Mouse (Mus musculus) G1E (cell line): ENCODE measurements around the gene Polg2. TPM values are rescaled to one million over a fixed set of nuclear protein-coding genes. Genes with fewer than 3 reads are reported as not detected.
"Not testable (repeated sequence)": the region's sequence is repeated elsewhere in the genome, so short reads cannot be mapped to it uniquely, and the experiment has no call there.

Source experiments
- ATAC-seq: 2 replicates; pipeline ENCODE4 v1.8.0; 2016; ENCODE audit warnings: mild to moderate bottlenecking; ENCODE audit not compliant: insufficient number of reproducible peaks, poor library complexity, low FRiP score, severe bottlenecking; ENCODE audit errors: extremely low read depth
- DNase-seq: peaks from one replicate; pipeline ENCODE4 v3.0.0; 2012; ENCODE audit warnings: low spot score
- H3K27me3 ChIP-seq: 2 replicates; pipeline ENCODE4 v1.6.1; 2012; ENCODE audit warnings: mild to moderate bottlenecking, low read length, inconsistent platforms; ENCODE audit not compliant: insufficient read depth
- H3K36me3 ChIP-seq: replicated peaks from 2 replicates; pipeline ENCODE3; 2012; ENCODE audit warnings: mild to moderate bottlenecking, inconsistent platforms
- H3K4me1 ChIP-seq: 2 replicates; pipeline ENCODE4 v1.6.1; 2012; ENCODE audit warnings: low read depth, low read length, inconsistent platforms, mixed read lengths; ENCODE audit not compliant: insufficient read depth
- H3K4me3 ChIP-seq: 2 replicates; pipeline ENCODE4 v1.5.1; 2012; ENCODE audit warnings: low read depth, mild to moderate bottlenecking, inconsistent platforms, low read length, moderate library complexity, mixed read lengths
- H3K9me3 ChIP-seq: replicated peaks from 2 replicates; pipeline ENCODE4 v1.6.1; 2012; ENCODE audit warnings: inconsistent platforms
- CTCF ChIP-seq: IDR thresholded peaks from 2 replicates; pipeline ENCODE4 v1.5.1; 2012; ENCODE audit warnings: low read depth, low read length, inconsistent platforms, mixed read lengths
- GATA1 ChIP-seq: IDR thresholded peaks from 2 replicates; pipeline ENCODE4 v1.6.1; 2012; ENCODE audit warnings: borderline replicate concordance, low read length, inconsistent platforms, mixed read lengths
- GATA2 ChIP-seq: IDR thresholded peaks from 2 replicates; pipeline ENCODE4 v1.6.1; 2012; ENCODE audit warnings: low read depth, low read length, inconsistent platforms, borderline replicate concordance
- POLR2AphosphoS5 ChIP-seq: IDR thresholded peaks from 2 replicates; pipeline ENCODE4 v1.6.1; 2012; ENCODE audit warnings: low read depth, low read length, inconsistent platforms; ENCODE audit not compliant: insufficient replicate concordance
- TAL1 ChIP-seq: conservative IDR thresholded peaks from 2 replicates; pipeline ENCODE4 v1.6.1; 2012; ENCODE audit warnings: low read depth, low read length, inconsistent platforms, mixed read lengths
- polyA plus RNA-seq: library from polyadenylated mRNA; stranded (reverse); fragments of >175 nt; gene quantifications from 2 replicates; pipeline ENCODE4 v1.2.3, GENCODE M21; 2012
- total RNA-seq, 2 experiments: library from RNA; stranded (forward) in 1 of 2; stranded (reverse) in 1 of 2; fragments of 200-1000 nt in 1 of 2; fragments of >200 nt in 1 of 2; fragmentation: Nextera tagmentation in 1 of 2; gene quantifications; 2 replicates each; pipeline ENCODE4 v1.2.3; 2014 to 2017

Polg2 gene
- total and polyA plus RNA-seq, 3 experiments: 2.7 to 10.3 (median 8.5) TPM

GRCm38 (mm10) chr11:106753314-106753713, 26.0 kb downstream of the Polg2 start:
- ATAC-seq (no peak), DNase-seq (no peak)
- Histone ChIP-seq H3K9me3 (no peaks in the 10 kb centered on the region), H3K36me3 (no peaks in the 10 kb centered on the region), H3K4me3 (no peak overlapping the region), H3K27me3 (peaks cover 15% of the 10 kb centered on the region), H3K4me1 (peaks cover 14% of the 10 kb centered on the region)
- TF ChIP-seq TAL1: no peak
- no peak for TF ChIP-seq POLR2AphosphoS5
- no peak for TF ChIP-seq GATA1
- TF ChIP-seq CTCF: no peak

DNA sequence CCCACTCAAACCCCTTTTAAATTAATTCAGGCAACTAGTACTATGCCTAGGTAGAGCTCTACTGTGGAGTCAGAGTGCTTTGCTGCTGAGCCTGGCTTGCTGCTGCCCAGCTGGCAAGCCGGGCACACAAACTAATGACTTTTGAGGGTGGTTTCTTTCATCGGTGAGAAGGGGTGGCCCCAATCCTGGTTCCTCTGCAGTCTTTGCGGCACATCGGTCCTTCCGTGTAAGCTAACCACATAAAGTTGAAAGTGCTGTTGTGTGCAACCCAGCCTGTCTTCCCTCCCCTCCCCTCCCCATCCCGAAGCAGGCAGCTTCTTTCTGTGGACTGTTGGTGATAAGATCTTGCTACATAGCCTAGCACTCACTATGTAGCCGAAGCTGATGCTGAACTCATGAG, 27.2 kb downstream of the Polg2 start:
- DNase-seq (no peak), ATAC-seq (no peak)
- Histone ChIP-seq H3K27me3 (peaks cover 15% of the 10 kb centered on the region), H3K9me3 (no peaks in the 10 kb centered on the region), H3K36me3 (no peaks in the 10 kb centered on the region), H3K4me3 (no peak overlapping the region), H3K4me1 (peaks cover 14% of the 10 kb centered on the region)
- TF ChIP-seq CTCF (no peak), POLR2AphosphoS5 (no peak), GATA1 (no peak), TAL1 (no peak), GATA2 (no peak)

DNA sequence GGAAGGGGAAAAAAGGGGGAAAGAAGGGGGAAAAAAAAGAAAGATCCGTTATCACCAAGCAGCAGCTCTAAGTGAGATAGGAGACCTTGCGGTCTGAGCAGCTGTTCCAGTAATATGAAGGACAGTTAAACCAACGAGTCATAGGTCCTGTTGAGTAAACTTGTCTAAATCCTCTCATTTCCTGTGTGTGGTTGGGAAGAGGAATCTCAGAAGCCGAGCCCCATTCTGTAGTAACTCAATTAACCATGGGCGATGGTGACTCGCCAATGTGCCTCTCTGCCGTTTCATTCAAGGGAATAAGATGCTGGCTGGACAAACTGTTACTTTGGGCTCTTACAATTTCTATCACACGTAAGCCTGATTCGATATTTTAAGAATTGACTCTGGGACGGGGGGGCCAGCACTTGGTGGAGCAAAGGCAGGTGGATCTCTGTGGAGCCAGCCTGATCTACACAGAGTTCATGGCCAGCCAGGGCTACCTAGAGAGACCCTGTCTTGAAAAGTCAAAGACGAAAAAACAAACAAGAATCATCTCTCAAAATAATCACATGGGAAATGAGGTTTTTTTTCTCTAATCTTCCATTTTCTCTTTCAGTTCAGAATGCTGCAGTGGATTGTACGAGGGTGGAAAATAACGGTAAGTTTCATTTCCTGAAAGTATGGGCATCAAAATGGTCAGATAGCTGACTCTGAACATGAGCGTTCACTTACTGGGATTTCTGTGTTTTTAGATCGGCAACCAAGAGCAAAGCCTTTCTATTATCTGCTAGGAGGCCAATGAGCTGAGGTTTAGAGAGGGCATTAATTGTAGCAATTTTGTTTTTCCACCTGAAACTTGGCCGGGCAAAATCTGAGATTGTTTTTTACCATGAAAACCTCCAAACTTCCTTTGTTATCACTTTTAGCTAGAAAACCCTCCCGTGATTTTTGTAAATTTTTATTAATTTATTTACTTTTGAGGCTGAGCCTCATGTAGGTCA, 28.0 kb downstream of the Polg2 start, which contains the start of gene Milr1:
Gene Milr1, plus strand, starts transcription at position 188 of the 980 bp plus-strand sequence.
- no peak for DNase-seq
- H3K27me3 ChIP-seq: peaks cover 15% of the 10 kb centered on the region
- H3K4me3 ChIP-seq: no peak within 1 kb of the TSS
- peaks cover 14% of the 10 kb centered on the region for H3K4me1 ChIP-seq
- H3K9me3 ChIP-seq: no peaks in the 10 kb centered on the region
- peak; percentile 45 for ATAC-seq
- H3K36me3 ChIP-seq: no peaks in the 10 kb centered on the region
- TF ChIP-seq GATA1 (no peak), POLR2AphosphoS5 (no peak)

DNA sequence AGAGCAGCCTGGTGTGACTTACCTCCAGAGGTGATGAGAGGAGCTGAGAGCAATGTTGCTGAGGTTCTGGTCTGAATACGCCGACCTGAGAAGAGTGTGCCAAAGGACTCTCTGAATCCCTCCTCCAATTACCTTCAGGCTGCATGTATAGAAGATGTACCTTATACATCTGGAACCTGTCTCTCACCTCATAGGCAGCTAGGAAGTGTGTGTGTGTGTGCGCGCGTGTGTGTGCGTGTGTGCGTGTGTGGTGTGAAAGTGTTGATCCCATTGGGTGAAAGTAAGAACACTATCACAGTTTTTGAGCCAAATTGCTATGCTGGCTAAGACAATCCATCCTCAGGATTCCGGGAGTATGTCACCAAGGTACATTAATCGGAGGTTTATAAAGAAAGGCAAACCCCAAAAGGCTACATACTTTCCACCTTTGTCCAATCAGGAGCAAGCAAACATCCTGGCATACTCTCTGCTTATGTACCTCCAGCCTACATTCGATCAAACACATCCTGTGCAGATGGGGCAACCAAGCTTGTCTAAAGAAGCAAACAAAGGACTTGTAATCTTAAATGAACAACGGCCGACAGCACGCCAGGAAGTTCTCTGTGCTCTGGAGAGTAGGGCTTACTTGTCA, 29.1 kb downstream of the Polg2 start, which contains the start of gene Pecam1:
Gene Pecam1, minus strand, starts transcription at position 508 of the 631 bp plus-strand sequence.
- Histone ChIP-seq H3K27me3 (peaks cover 19% of the 10 kb centered on the region), H3K4me1 (peaks cover 14% of the 10 kb centered on the region), H3K4me3 (no peak within 1 kb of the TSS), H3K9me3 (no peaks in the 10 kb centered on the region), H3K36me3 (no peaks in the 10 kb centered on the region)
- TF ChIP-seq GATA1 (no peak), GATA2 (no peak), POLR2AphosphoS5 (no peak), CTCF (no peak), TAL1 (no peak)
- ATAC-seq (no peak), DNase-seq (no peak)

GRCm38 (mm10) chr11:106749557-106750120, 29.7 kb downstream of the Polg2 start:
- H3K4me3 ChIP-seq, ATAC-seq, DNase-seq: not testable (repeated sequence)

DNA sequence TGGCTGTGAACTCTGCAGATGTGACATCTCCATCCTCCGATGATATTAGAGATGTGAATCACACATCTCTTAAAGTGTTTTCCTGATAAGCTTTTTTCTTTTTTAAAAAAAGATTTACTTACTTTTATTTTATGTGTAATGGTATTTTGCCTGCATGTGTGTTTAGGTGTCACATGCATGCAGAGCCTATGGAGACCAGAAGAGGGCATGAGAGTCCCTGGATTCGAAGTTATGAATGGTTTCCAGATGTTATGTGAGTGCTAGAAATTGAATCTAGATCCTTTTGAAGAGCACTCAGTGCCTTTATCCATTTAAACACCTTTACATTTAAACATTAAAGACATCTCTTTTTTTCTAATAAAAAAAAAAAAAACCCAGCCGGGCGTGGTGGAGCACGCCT, 34.4 kb downstream of the Polg2 start:
- no peak overlapping the region for H3K4me3 ChIP-seq
- ATAC-seq: no peak
- TF ChIP-seq POLR2AphosphoS5 (no peak), GATA2 (no peak), TAL1 (no peak), CTCF (no peak), GATA1 (no peak)
- H3K36me3 ChIP-seq: no peaks in the 10 kb centered on the region
- no peak for DNase-seq
- H3K4me1 ChIP-seq: peaks cover under 1% of the 10 kb centered on the region; the same call in 1 of the 2 replicates
- H3K9me3 ChIP-seq: no peaks in the 10 kb centered on the region
- H3K27me3 ChIP-seq: peaks cover 15% of the 10 kb centered on the region

More at GRCm38 (mm10) chr11:106749557-106750120, 29.7 kb downstream of the Polg2 start:
- H3K36me3 ChIP-seq, H3K9me3 ChIP-seq: not testable (repeated sequence)
- peaks cover 14% of the 10 kb centered on the region for H3K4me1 ChIP-seq
- peaks cover 19% of the 10 kb centered on the region for H3K27me3 ChIP-seq
